Mouse (Mus musculus) midbrain, embryonic 12.5 days (tissue): ENCODE measurements around the gene Lypd6b. TPM values are rescaled to one million over a fixed set of nuclear protein-coding genes. Genes with fewer than 3 reads are reported as not detected.

ENCODE experiments used
- ATAC-seq: fragments of 200-750 bp; cut with Nextera tagmentation; 2 replicates; pipeline ENCODE4 v1.8.0; 2017; ENCODE audit warnings: low read depth, moderate TSS enrichment, moderate library complexity; ENCODE audit not compliant: low FRiP score
- H3K27ac ChIP-seq: fragments of 300-500 bp; sonication (generic); replicated peaks from 2 replicates; pipeline ENCODE4 v1.5.1; 2016; ENCODE audit warnings: mild to moderate bottlenecking
- H3K27me3 ChIP-seq: fragments of 300-500 bp; sonication (generic); 2 replicates; pipeline ENCODE4 v1.6.1; 2016; ENCODE audit warnings: mild to moderate bottlenecking
- H3K36me3 ChIP-seq: fragments of 300-500 bp; sonication (generic); 2 replicates; pipeline ENCODE4 v1.6.1; 2016
- H3K4me1 ChIP-seq: fragments of 300-500 bp; sonication (generic); 2 replicates; pipeline ENCODE4 v1.6.1; 2016
- H3K4me2 ChIP-seq: fragments of 300-500 bp; sonication (generic); replicated peaks from 2 replicates; pipeline ENCODE4 v1.6.1; 2016; ENCODE audit warnings: mild to moderate bottlenecking, moderate library complexity
- H3K4me3 ChIP-seq: fragments of 300-500 bp; sonication (generic); 2 replicates; pipeline ENCODE4 v1.5.1; 2016; ENCODE audit warnings: mild to moderate bottlenecking
- H3K9ac ChIP-seq: fragments of 300-500 bp; sonication (generic); replicated peaks from 2 replicates; pipeline ENCODE4 v1.6.1; 2016; ENCODE audit warnings: mild to moderate bottlenecking, moderate library complexity
- H3K9me3 ChIP-seq: fragments of 300-500 bp; sonication (generic); 2 replicates; pipeline ENCODE4 v1.6.1; 2016; ENCODE audit warnings: mild to moderate bottlenecking
- WGBS: fragments of 180-500 bp; shearing (Covaris S2); methylation state at CpG from one replicate; pipeline ENCODE4 v1.1.7; 2016; 5-methylcytosine and 5-hydroxymethylcytosine counted together
- polyA plus RNA-seq: library from polyadenylated mRNA; unstranded; fragments of >200 nt; fragmentation: Nextera tagmentation; extraction: Ambion mirVana; gene quantifications from 2 replicates; pipeline ENCODE4 v1.2.1, GENCODE M21; 2016

Gene Lypd6b
- polyA plus RNA-seq = 0.42 and 0.89 TPM in 2 replicates

- Histone ChIP-seq H3K27ac (no peak within 1 kb of the TSS), H3K4me3 (peak within 1 kb of the TSS; percentile 70), H3K4me2 (peak within 1 kb of the TSS; percentile 99), H3K27me3 (peaks cover 53% of the 10 kb centered on the region), H3K4me1 (peaks cover 9% of the 10 kb centered on the region; the same call in 1 of the 2 replicates), H3K36me3 (no peaks in the 10 kb centered on the region), H3K9ac (peak within 1 kb of the TSS; percentile 71), H3K9me3 (no peaks in the 10 kb centered on the region)
- WGBS = under 1% methylated on average over 78 of the region's 79 CpGs
- peak; percentile 76 for ATAC-seq
Measured at GRCm38 (mm10) chr2:49787376-49788050, at the start of gene Lypd6b. TSS of gene Lypd6b (plus strand) at chr2:49787688.

GRCm38 (mm10) chr2:49739046-49739445 lies 48.4 kb upstream of the Lypd6b start:
- Histone ChIP-seq H3K4me3 (no peak overlapping the region), H3K36me3 (peaks cover 69% of the 10 kb centered on the region), H3K4me1 (peaks cover 19% of the 10 kb centered on the region), H3K9ac (no peak overlapping the region), H3K9me3 (no peaks in the 10 kb centered on the region), H3K27me3 (no peaks in the 10 kb centered on the region), H3K27ac (no peak overlapping the region), H3K4me2 (no peak overlapping the region)
- no peak for ATAC-seq
- 94% methylated on average over 5 of the region's 5 CpGs for WGBS

- Histone ChIP-seq H3K27ac (no peak overlapping the region), H3K4me2 (no peak overlapping the region), H3K9me3 (no peaks in the 10 kb centered on the region), H3K36me3 (peaks cover 77% of the 10 kb centered on the region), H3K4me3 (no peak overlapping the region), H3K27me3 (no peaks in the 10 kb centered on the region), H3K4me1 (peaks cover 23% of the 10 kb centered on the region), H3K9ac (no peak overlapping the region)
- no peak for ATAC-seq
- WGBS = 77% methylated on average over 6 of the region's 6 CpGs
Measured at GRCm38 (mm10) chr2:49741026-49741425, 46.5 kb upstream of the Lypd6b start.

GRCm38 (mm10) chr2:49741895-49742734 lies 45.4 kb upstream of the Lypd6b start:
- no peak overlapping the region for H3K4me3 ChIP-seq
- peak overlapping the region; percentile 39; the same call in 1 of the 2 replicates for H3K27ac ChIP-seq
- no peak overlapping the region for H3K9ac ChIP-seq
- no peaks in the 10 kb centered on the region for H3K9me3 ChIP-seq
- ATAC-seq = peak; percentile 45; the same call in 1 of the 2 replicates
- peaks cover 78% of the 10 kb centered on the region for H3K36me3 ChIP-seq
- peaks cover 23% of the 10 kb centered on the region for H3K4me1 ChIP-seq
- no peak overlapping the region for H3K4me2 ChIP-seq
- H3K27me3 ChIP-seq = no peaks in the 10 kb centered on the region
- WGBS = 78% methylated on average over 16 of the region's 16 CpGs

- WGBS = 68% methylated on average over 4 of the region's 4 CpGs
- peaks cover 80% of the 10 kb centered on the region for H3K36me3 ChIP-seq
- no peak overlapping the region for H3K4me2 ChIP-seq
- H3K27me3 ChIP-seq = no peaks in the 10 kb centered on the region
- H3K9me3 ChIP-seq = no peaks in the 10 kb centered on the region
- H3K27ac ChIP-seq = no peak overlapping the region
- peaks cover 23% of the 10 kb centered on the region for H3K4me1 ChIP-seq
- H3K4me3 ChIP-seq = no peak overlapping the region
- no peak for ATAC-seq
- no peak overlapping the region for H3K9ac ChIP-seq
Measured at GRCm38 (mm10) chr2:49742919-49743318, 44.6 kb upstream of the Lypd6b start.

GRCm38 (mm10) chr2:49743775-49744174 lies 43.7 kb upstream of the Lypd6b start:
- H3K4me1 ChIP-seq = peaks cover 23% of the 10 kb centered on the region
- H3K27ac ChIP-seq = no peak overlapping the region
- ATAC-seq = no peak
- no peaks in the 10 kb centered on the region for H3K9me3 ChIP-seq
- H3K9ac ChIP-seq = no peak overlapping the region
- no peak overlapping the region for H3K4me2 ChIP-seq
- H3K36me3 ChIP-seq = peaks cover 76% of the 10 kb centered on the region
- H3K27me3 ChIP-seq = no peaks in the 10 kb centered on the region
- no peak overlapping the region for H3K4me3 ChIP-seq
- WGBS = 75% methylated on average over 6 of the region's 6 CpGs

GRCm38 (mm10) chr2:49744251-49745093 lies 43.0 kb upstream of the Lypd6b start:
- Histone ChIP-seq H3K27ac (peak overlapping the region; percentile 35; the same call in 1 of the 2 replicates), H3K4me1 (peaks cover 23% of the 10 kb centered on the region), H3K27me3 (no peaks in the 10 kb centered on the region), H3K4me3 (no peak overlapping the region), H3K36me3 (peaks cover 76% of the 10 kb centered on the region), H3K4me2 (no peak overlapping the region), H3K9ac (no peak overlapping the region), H3K9me3 (no peaks in the 10 kb centered on the region)
- ATAC-seq = no peak
- WGBS = 60% methylated on average over 11 of the region's 11 CpGs

GRCm38 (mm10) chr2:49745094-49745781 lies 42.2 kb upstream of the Lypd6b start:
- H3K27me3 ChIP-seq = no peaks in the 10 kb centered on the region
- H3K4me3 ChIP-seq = no peak overlapping the region
- H3K4me1 ChIP-seq = peaks cover 23% of the 10 kb centered on the region
- 80% methylated on average over 14 of the region's 14 CpGs for WGBS
- ATAC-seq = no peak
- H3K9ac ChIP-seq = no peak overlapping the region
- no peak overlapping the region for H3K4me2 ChIP-seq
- H3K36me3 ChIP-seq = peaks cover 83% of the 10 kb centered on the region
- no peaks in the 10 kb centered on the region for H3K9me3 ChIP-seq
- H3K27ac ChIP-seq = no peak overlapping the region

- Histone ChIP-seq H3K9me3 (no peaks in the 10 kb centered on the region), H3K4me3 (no peak overlapping the region), H3K4me1 (peaks cover 17% of the 10 kb centered on the region; the same call in 1 of the 2 replicates), H3K27me3 (no peaks in the 10 kb centered on the region), H3K9ac (no peak overlapping the region), H3K36me3 (peaks cover 87% of the 10 kb centered on the region), H3K27ac (no peak overlapping the region), H3K4me2 (no peak overlapping the region)
- ATAC-seq = no peak
- WGBS = 89% methylated on average over 7 of the region's 7 CpGs
Measured at GRCm38 (mm10) chr2:49746947-49747346, 40.5 kb upstream of the Lypd6b start.

GRCm38 (mm10) chr2:49747670-49748069 lies 39.8 kb upstream of the Lypd6b start:
- WGBS = 83% methylated on average over 2 of the region's 2 CpGs
- Histone ChIP-seq H3K27me3 (no peaks in the 10 kb centered on the region), H3K4me2 (no peak overlapping the region), H3K27ac (no peak overlapping the region), H3K9ac (no peak overlapping the region), H3K4me3 (no peak overlapping the region), H3K4me1 (peaks cover 12% of the 10 kb centered on the region; the same call in 1 of the 2 replicates), H3K36me3 (peaks cover 90% of the 10 kb centered on the region), H3K9me3 (no peaks in the 10 kb centered on the region)
- no peak for ATAC-seq

- H3K4me3 ChIP-seq = no peak overlapping the region
- H3K9ac ChIP-seq = no peak overlapping the region
- ATAC-seq = no peak
- no peaks in the 10 kb centered on the region for H3K27me3 ChIP-seq
- 88% methylated on average over 14 of the region's 14 CpGs for WGBS
- H3K4me1 ChIP-seq = 0 out of 2 replicates have a peak, but pooled peaks cover 4% of the 10 kb centered on the region
- H3K36me3 ChIP-seq = peaks cover 94% of the 10 kb centered on the region
- H3K9me3 ChIP-seq = no peaks in the 10 kb centered on the region
- H3K27ac ChIP-seq = no peak overlapping the region
- H3K4me2 ChIP-seq = no peak overlapping the region
Measured at GRCm38 (mm10) chr2:49748628-49749342, 38.7 kb upstream of the Lypd6b start.
